Mouse (Mus musculus) bone marrow, adult 2 months (tissue): ENCODE measurements at regions not wholly inside any gene's neighbourhood (a gene's known extent, or its start where the extent isn't known, plus 50 kb on each side); places are given as distances from the start of the nearest gene placed in this dataset.

Source experiments
- H3K27ac ChIP-seq: fragments of 200-500 bp; 2 replicates; pipeline ENCODE4 v1.5.1; 2012; ENCODE audit warnings: low read depth, mild to moderate bottlenecking, control low read depth, inconsistent platforms, low read length; ENCODE audit not compliant: control insufficient read depth, poor library complexity, insufficient read depth
- H3K4me1 ChIP-seq: fragments of 200-500 bp; 2 replicates; pipeline ENCODE4 v1.6.1; 2011; ENCODE audit warnings: low read length; ENCODE audit not compliant: control insufficient read depth, insufficient read depth
- H3K4me3 ChIP-seq: fragments of 200-500 bp; replicated peaks from 2 replicates; pipeline ENCODE3; 2011; ENCODE audit warnings: mild to moderate bottlenecking, low read depth, low read length, control low read depth; ENCODE audit not compliant: control insufficient read depth
- CTCF ChIP-seq: fragments of 200-500 bp; IDR thresholded peaks from 2 replicates; pipeline ENCODE4 v1.5.1; 2011; ENCODE audit warnings: low read length, control low read depth; ENCODE audit not compliant: control insufficient read depth, insufficient read depth
- POLR2A ChIP-seq: fragments of 200-500 bp; IDR thresholded peaks from 2 replicates; pipeline ENCODE4 v1.6.1; 2011; ENCODE audit warnings: low read depth, mild to moderate bottlenecking, control low read depth, low read length, borderline replicate concordance; ENCODE audit not compliant: control insufficient read depth
- WGBS: fragments of 180-500 bp; shearing (Covaris S2); methylation state at CpG from one replicate; pipeline ENCODE4 v1.1.7; 2018; 5-methylcytosine and 5-hydroxymethylcytosine counted together

DNA sequence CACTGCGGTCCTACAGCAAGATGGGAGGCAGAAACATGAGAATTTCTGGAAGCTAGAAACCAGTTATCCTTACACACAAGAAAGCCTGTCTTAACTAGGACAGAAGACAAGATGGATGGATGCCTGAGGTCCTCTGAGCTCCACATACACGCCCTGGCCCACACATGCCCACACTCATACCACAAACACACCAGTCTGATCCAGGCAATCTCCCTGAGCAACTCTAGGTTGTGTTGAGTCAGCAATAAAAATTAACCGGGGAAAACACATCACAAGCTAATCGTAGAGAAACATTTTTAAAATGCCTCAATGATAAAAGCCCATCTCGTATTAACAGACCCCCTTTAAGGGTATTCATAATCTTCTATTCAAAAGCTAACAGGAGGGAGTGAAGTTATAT lies 298.9 kb downstream of the 3100002H09Rik start:
- no peak for TF ChIP-seq CTCF
- TF ChIP-seq POLR2A = no peak
- Histone ChIP-seq H3K27ac (no peak overlapping the region), H3K4me3 (no peak overlapping the region), H3K4me1 (no peaks in the 10 kb centered on the region)
- 71% methylated on average over 5 of the region's 5 CpGs for WGBS

DNA sequence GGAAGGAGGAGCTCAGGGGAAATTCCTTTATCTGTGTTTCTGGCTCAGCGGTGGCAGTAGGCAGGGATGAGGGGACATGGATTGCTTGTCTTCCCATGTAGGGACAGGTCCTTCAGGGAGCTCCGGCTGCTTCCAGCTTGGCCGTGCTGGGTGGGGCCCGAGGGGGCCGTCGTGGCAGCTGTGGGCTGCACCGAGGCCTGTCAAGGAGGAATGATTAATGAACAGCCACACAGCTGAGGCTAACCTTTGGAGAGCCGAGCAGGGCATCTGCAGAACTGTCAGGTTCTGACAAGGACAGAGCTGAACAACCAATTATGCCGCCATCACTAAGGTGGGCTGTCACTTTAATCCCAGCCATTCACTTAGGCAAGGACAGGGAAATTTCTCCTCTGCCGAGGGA lies 300.0 kb downstream of the 3100002H09Rik start:
- WGBS = 24% methylated on average over 10 of the region's 10 CpGs
- Histone ChIP-seq H3K4me3 (no peak overlapping the region), H3K4me1 (no peaks in the 10 kb centered on the region), H3K27ac (no peak overlapping the region)
- TF ChIP-seq CTCF (no peak), POLR2A (no peak)

DNA sequence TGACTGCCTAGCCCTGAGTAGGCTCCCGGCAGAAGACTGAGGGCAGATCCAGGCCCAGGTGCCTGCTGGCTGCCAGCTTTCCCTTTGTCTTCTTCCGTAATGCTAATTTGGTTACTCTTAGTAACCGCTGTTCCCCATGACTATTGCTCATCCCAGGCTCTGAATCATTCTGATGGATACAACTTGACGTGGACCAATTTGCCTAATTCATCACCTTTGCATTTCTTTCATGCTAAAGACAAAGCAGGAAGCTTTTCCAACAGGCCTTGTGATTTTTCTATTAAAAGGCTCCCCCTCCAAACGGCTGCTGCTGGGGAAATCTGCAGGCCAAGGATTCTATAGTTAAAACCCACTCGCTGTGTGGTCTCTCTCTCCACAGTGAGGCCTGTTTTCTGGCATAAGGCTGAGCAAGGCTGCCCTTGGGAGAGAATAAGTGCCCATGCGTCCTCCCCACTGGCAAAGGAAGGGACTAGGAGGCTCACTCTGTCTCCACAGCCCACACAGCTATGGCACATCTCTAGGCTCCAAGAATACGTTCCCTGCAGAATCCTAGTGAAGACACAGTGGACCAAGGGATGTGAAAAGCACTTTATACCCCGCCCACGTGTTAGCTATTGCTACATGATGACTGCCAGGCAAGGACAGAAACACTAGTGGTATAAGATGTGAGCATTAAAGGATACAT lies 304.6 kb downstream of the 3100002H09Rik start:
- no peak overlapping the region for H3K4me3 ChIP-seq
- TF ChIP-seq POLR2A (no peak), CTCF (no peak)
- no peak overlapping the region for H3K27ac ChIP-seq
- no peaks in the 10 kb centered on the region for H3K4me1 ChIP-seq
- 70% methylated on average over 10 of the region's 10 CpGs for WGBS

DNA sequence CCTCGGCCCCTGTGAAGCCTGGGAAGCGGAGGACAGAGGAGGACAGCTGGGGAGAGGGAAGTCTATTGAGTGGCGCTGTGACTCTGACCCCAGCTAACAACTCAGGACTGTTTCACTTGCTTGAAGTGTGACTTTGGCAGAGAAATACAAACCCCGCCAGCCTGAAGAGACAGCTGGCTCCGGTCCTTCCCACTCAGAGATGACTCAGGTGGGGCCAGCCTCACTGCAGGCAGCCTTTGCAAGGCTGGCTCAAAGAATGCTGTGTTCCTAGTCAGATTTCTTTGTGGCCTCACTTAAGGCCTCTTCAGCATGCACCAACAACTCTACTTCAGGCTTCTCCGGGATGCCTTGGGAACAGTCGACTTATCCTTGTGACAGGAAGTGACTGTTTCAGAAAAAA lies 307.7 kb downstream of the 3100002H09Rik start:
- Histone ChIP-seq H3K4me1 (no peaks in the 10 kb centered on the region), H3K27ac (no peak overlapping the region), H3K4me3 (no peak overlapping the region)
- TF ChIP-seq POLR2A (no peak), CTCF (no peak)
- WGBS = 67% methylated on average over 7 of the region's 7 CpGs

DNA sequence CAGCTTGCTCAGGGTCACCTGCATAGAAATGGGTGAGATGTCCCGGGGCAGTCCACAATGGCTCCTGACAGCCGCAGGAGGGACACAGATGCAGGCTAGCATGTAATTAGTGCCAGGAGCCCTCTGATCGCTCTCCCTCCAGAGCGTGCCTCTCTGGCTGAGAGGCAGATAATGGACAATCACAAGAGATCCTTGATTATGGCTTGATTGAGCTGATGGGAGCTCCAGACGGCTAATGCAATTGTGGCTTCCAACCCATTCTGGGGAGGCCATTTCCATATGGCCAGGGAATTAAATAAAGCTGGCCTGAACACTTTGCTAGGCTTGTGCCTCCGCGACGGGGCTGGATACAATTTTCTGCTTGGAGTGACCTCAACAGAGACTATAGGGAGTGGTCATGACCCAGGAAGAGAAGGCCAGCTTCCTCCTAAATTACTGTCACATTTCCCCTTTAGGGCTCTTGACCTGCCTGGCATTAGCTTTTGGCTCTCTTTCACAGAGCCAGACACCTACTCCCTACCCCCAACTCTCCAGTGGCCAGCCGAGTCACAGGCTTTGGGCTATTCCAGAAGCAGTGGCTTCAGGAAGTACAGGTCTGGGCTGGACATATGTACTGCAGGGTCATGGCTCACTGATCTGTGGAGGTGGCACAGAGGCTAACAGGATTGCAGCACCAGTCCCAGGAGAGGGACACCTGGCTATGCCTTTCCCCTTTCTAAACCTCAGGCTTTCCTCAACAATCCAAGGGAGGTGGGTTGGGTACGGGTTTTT lies 311.8 kb downstream of the 3100002H09Rik start:
- 72% methylated on average over 10 of the region's 10 CpGs for WGBS
- TF ChIP-seq POLR2A = no peak
- no peak for TF ChIP-seq CTCF

DNA sequence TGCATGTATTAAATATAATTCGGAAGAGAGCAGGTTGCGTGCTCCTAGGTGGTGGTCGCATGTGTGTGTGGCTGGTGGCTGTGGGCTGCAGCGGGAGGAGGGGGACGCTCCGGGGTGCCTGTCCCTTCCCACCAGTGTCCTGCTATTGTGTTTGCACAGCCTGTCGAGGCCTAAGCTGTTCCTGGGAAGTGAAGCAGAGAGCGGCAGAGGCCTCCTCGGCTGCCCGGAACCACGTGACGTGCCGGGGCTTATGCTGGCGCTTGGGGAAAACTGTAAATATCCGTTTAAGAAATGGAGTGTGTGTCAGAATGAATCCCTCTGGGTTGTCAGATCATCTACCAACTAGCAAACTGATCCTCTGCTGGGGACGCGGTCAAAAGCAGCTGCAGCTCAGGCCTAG lies 318.3 kb downstream of the 3100002H09Rik start:
- H3K27ac ChIP-seq = no peak overlapping the region
- H3K4me3 ChIP-seq = no peak overlapping the region
- TF ChIP-seq POLR2A (no peak), CTCF (no peak)
- no peaks in the 10 kb centered on the region for H3K4me1 ChIP-seq
- 67% methylated on average over 17 of the region's 17 CpGs for WGBS

More for the DNA sequence above, 311.8 kb downstream of the 3100002H09Rik start:
- Histone ChIP-seq H3K4me3 (no peak overlapping the region), H3K4me1 (no peaks in the 10 kb centered on the region), H3K27ac (no peak overlapping the region)

DNA sequence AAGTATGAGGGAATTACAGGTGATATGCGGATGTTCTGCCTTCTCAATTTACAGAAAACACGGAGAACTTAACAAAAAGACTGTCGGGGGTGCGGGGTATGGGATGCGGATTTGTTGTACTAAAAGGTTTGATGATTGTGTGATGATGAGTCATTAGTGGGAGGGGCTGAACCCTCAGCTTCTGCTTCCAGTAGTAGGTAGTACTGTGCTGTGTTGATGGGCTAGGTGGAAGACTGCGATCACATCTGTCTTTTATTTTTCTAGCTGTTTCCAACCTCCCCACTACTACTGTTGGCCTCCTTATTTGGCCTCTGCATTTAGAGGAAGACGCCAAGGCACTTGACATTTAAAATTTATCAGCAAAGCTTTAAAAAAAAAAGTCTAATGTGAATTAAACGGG lies 318.8 kb downstream of the 3100002H09Rik start:
- TF ChIP-seq CTCF (no peak), POLR2A (no peak)
- Histone ChIP-seq H3K4me3 (no peak overlapping the region), H3K4me1 (no peaks in the 10 kb centered on the region), H3K27ac (no peak overlapping the region)
- 67% methylated on average over 8 of the region's 8 CpGs for WGBS

DNA sequence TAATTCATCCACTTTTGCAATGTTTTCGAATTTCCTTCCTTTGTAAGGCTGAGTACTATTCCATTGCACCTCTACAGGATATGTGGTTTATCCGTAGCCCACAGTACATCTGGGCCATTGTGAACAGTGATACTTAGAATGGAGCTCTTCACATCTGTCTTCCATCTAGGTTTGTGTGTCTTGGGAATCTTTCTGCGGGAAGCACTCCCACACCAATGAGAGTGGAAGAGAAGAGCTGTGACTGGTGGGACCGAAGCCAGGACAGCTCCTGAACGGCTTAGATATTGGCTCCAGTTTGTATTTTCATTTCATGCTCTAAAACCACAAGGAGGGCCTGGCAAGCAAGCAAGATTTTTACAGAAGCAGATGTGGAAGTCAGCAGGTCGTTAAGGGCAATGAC lies 323.1 kb downstream of the 3100002H09Rik start:
- no peak for TF ChIP-seq POLR2A
- no peak for TF ChIP-seq CTCF
- WGBS = 72% methylated on average over 6 of the region's 6 CpGs
- Histone ChIP-seq H3K4me1 (no peaks in the 10 kb centered on the region), H3K4me3 (no peak overlapping the region), H3K27ac (no peak overlapping the region)

DNA sequence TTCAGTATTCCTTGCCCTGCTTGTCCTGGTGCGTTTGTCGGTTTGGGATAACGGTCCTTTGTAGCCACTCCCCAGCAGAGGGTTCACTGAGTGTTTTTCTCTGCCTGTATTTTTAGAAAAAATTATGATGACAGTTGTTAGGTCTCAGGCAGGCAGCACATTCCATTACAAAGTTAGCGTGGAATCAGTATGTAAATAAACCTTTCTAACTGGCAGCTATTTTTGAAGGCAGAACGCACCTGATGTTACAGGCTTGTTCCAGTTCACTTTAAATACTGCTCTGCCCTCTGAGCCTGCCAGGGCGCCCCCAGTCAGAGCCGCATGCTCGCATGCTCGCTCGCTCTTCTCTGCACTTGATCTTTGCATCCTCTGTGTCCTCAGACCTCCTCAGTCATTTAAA lies 331.9 kb downstream of the 3100002H09Rik start:
- no peak overlapping the region for H3K4me3 ChIP-seq
- TF ChIP-seq CTCF = no peak
- no peak overlapping the region for H3K27ac ChIP-seq
- H3K4me1 ChIP-seq = no peaks in the 10 kb centered on the region
- WGBS = 35% methylated on average over 10 of the region's 10 CpGs
